Mouse (Mus musculus) embryonic facial prominence, embryonic 15.5 days (tissue): ENCODE results near the gene Git1. TPM values are rescaled to one million over a fixed set of nuclear protein-coding genes. Genes with fewer than 3 reads are reported as not detected.

Source experiments
- ATAC-seq: fragments of 200-750 bp; cut with Nextera tagmentation; 2 replicates; pipeline ENCODE4 v1.8.0; 2017; ENCODE audit warnings: low read depth, moderate TSS enrichment; ENCODE audit not compliant: insufficient number of reproducible peaks, low FRiP score, low TSS enrichment
- H3K27ac ChIP-seq: fragments of 300-500 bp; sonication (generic); replicated peaks from 2 replicates; pipeline ENCODE4 v1.5.1; 2015; ENCODE audit warnings: mild to moderate bottlenecking, inconsistent platforms
- H3K27me3 ChIP-seq: fragments of 300-500 bp; sonication (generic); 2 replicates; pipeline ENCODE4 v1.6.1; 2015; ENCODE audit warnings: inconsistent platforms
- H3K36me3 ChIP-seq: fragments of 300-500 bp; sonication (generic); 2 replicates; pipeline ENCODE4 v1.6.1; 2015; ENCODE audit warnings: mild to moderate bottlenecking, inconsistent platforms
- H3K4me1 ChIP-seq: fragments of 300-500 bp; sonication (generic); 2 replicates; pipeline ENCODE4 v1.6.1; 2015; ENCODE audit warnings: inconsistent platforms
- H3K4me2 ChIP-seq: fragments of 300-500 bp; sonication (generic); replicated peaks from 2 replicates; pipeline ENCODE4 v1.6.1; 2015; ENCODE audit warnings: mild to moderate bottlenecking, inconsistent platforms
- H3K4me3 ChIP-seq: fragments of 300-500 bp; sonication (generic); replicated peaks from 2 replicates; pipeline ENCODE4 v1.5.1; 2015; ENCODE audit warnings: mild to moderate bottlenecking, inconsistent platforms
- H3K9ac ChIP-seq: fragments of 300-500 bp; sonication (generic); 2 replicates; pipeline ENCODE4 v1.6.1; 2015; ENCODE audit warnings: inconsistent platforms
- H3K9me3 ChIP-seq: fragments of 300-500 bp; sonication (generic); replicated peaks from 2 replicates; pipeline ENCODE4 v1.6.1; 2016; ENCODE audit warnings: inconsistent platforms
- WGBS: fragments of 180-500 bp; shearing (Covaris S2); methylation state at CpG from one replicate; pipeline ENCODE4 v1.1.7; 2015; 5-methylcytosine and 5-hydroxymethylcytosine counted together
- polyA plus RNA-seq: library from polyadenylated mRNA; unstranded; fragments of >200 nt; fragmentation: Nextera tagmentation; extraction: Ambion mirVana; gene quantifications from 2 replicates; pipeline ENCODE4 v1.2.1, GENCODE M21; 2015

Git1 gene
- polyA plus RNA-seq, result 11.7 and 12.5 TPM in 2 replicates

DNA sequence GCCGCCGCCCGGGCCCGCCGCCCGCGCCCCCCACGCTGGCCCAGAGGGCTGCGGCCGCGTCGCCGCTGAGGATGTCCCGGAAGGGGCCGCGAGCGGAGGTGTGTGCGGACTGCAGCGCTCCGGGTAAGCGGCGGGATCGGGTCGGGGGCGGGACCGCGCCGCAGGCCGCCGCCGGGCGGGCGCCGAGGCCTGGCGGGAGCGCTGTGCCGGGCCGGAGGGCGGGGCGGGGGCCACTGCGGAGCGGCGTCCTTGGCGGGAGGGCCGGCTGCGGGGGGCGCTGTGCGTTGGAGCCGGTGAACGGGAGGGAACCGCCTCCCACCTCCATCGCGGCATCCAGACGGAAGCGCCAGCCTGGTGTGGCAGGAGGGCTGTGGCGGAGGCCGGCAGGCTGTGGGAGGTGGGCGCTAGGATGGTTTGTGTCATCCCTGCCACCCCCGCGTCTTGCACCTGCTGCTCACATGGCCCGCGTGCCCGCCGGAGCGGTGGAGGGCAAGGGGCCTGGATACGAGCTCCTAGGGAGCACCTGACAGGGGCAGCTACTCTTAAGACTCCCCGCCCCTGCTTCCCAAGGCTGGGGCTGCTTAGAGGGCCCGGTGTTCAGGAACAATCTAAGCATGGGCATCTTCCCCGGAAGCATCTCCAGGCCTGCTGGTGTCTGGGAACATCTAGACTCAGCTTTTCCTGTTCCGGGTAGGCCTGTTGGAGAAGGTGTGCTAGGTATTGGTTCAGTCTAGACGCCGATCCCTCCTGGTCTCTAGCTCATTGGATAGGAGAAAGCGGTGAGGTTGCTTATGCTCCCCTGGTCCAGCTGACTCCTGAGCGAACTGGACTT is at the start of gene Git1:
Gene Git1 (plus strand): TSS at position 51 of the 832 bp plus-strand sequence.
- Histone ChIP-seq H3K36me3 (0 out of 2 replicates have a peak, but pooled peaks cover 2% of the 10 kb centered on the region), H3K27me3 (no peaks in the 10 kb centered on the region), H3K4me2 (peak within 1 kb of the TSS; percentile 94), H3K9ac (peak within 1 kb of the TSS; percentile 91), H3K27ac (peak within 1 kb of the TSS; percentile 94), H3K9me3 (no peaks in the 10 kb centered on the region), H3K4me1 (peaks cover 79% of the 10 kb centered on the region), H3K4me3 (peak within 1 kb of the TSS; percentile 91)
- ATAC-seq, result no peak
- WGBS, result under 1% methylated on average over 72 of the region's 74 CpGs

GRCm38 (mm10) chr11:77444939-77445338 is 48.4 kb upstream of the Git1 start:
- Histone ChIP-seq H3K4me1 (0 out of 2 replicates have a peak, but pooled peaks cover 9% of the 10 kb centered on the region), H3K36me3 (0 out of 2 replicates have a peak, but pooled peaks cover 13% of the 10 kb centered on the region), H3K27ac (no peak overlapping the region), H3K4me2 (no peak overlapping the region), H3K9ac (no peak overlapping the region), H3K9me3 (no peaks in the 10 kb centered on the region), H3K27me3 (no peaks in the 10 kb centered on the region), H3K4me3 (no peak overlapping the region)
- 73% methylated on average over 2 of the region's 2 CpGs for WGBS
- ATAC-seq, result no peak

DNA sequence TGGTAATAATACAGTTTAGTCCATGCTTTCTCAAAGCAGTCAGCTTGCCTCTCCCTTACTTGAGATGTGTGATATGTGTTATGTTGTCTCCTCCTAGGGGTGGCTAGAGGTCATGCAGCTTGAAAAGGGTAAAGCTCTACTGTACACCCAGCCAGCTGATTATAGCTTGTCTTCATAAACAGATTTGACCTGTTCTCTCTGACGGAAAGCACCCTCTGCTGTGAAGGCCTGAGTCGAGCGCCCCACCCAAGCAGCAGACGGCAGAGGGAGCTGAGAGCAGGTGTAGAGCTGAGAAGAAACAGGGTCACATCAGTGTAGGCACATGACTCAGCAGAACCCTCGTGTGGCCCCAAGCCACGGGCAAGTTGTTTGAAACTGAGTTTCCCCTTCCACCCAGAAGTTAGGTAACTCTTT is 46.7 kb upstream of the Git1 start:
- ATAC-seq, result peak; percentile 67; the same call in 1 of the 2 replicates
- 39% methylated on average over 6 of the region's 6 CpGs for WGBS
- H3K4me1 ChIP-seq, result 0 out of 2 replicates have a peak, but pooled peaks cover 9% of the 10 kb centered on the region

DNA sequence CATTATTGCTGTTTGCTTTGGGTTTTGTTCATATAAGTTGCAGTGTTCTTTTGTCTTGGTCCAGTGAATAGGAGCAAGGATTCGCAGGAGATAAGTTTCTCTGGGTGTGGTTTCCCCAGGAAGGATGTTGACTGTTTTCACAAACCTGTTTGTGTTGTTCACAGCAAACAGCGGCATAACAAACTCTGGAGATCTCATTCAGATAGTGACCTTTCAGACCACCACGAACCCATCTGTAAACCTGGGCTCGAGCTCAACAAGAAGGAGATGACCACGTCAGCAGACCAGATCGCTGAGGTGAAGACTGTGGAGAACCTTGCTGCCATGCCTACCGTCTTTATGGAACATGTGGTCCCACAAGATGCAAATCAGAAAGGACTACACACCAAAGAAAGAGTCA is 44.1 kb upstream of the Git1 start:
- Histone ChIP-seq H3K9ac (no peak overlapping the region), H3K27ac (no peak overlapping the region), H3K9me3 (no peaks in the 10 kb centered on the region), H3K4me3 (no peak overlapping the region), H3K36me3 (peaks cover 26% of the 10 kb centered on the region), H3K27me3 (no peaks in the 10 kb centered on the region), H3K4me1 (no peaks in the 10 kb centered on the region), H3K4me2 (no peak overlapping the region)
- no peak for ATAC-seq
- WGBS, result 92% methylated on average over 7 of the region's 7 CpGs

More for the DNA sequence above, 46.7 kb upstream of the Git1 start:
- H3K9me3 ChIP-seq, result no peaks in the 10 kb centered on the region
- no peak overlapping the region for H3K9ac ChIP-seq
- H3K36me3 ChIP-seq, result 0 out of 2 replicates have a peak, but pooled peaks cover 14% of the 10 kb centered on the region
- no peak overlapping the region for H3K27ac ChIP-seq
- no peak overlapping the region for H3K4me3 ChIP-seq
- H3K4me2 ChIP-seq, result no peak overlapping the region
- H3K27me3 ChIP-seq, result no peaks in the 10 kb centered on the region

GRCm38 (mm10) chr11:77451670-77452069 is 41.7 kb upstream of the Git1 start:
- Histone ChIP-seq H3K27me3 (no peaks in the 10 kb centered on the region), H3K27ac (no peak overlapping the region), H3K9ac (no peak overlapping the region), H3K4me2 (no peak overlapping the region), H3K9me3 (no peaks in the 10 kb centered on the region), H3K4me1 (no peaks in the 10 kb centered on the region), H3K36me3 (peaks cover 31% of the 10 kb centered on the region), H3K4me3 (no peak overlapping the region)
- 88% methylated on average over 2 of the region's 2 CpGs for WGBS
- no peak for ATAC-seq

- Histone ChIP-seq H3K4me2 (no peak overlapping the region), H3K9me3 (no peaks in the 10 kb centered on the region), H3K27me3 (no peaks in the 10 kb centered on the region), H3K4me3 (no peak overlapping the region), H3K9ac (no peak overlapping the region), H3K36me3 (peaks cover 28% of the 10 kb centered on the region), H3K4me1 (no peaks in the 10 kb centered on the region), H3K27ac (no peak overlapping the region)
- ATAC-seq, result no peak
- WGBS, result 90% methylated on average over 2 of the region's 2 CpGs
Measured at GRCm38 (mm10) chr11:77453388-77453787, 40.0 kb upstream of the Git1 start.

DNA sequence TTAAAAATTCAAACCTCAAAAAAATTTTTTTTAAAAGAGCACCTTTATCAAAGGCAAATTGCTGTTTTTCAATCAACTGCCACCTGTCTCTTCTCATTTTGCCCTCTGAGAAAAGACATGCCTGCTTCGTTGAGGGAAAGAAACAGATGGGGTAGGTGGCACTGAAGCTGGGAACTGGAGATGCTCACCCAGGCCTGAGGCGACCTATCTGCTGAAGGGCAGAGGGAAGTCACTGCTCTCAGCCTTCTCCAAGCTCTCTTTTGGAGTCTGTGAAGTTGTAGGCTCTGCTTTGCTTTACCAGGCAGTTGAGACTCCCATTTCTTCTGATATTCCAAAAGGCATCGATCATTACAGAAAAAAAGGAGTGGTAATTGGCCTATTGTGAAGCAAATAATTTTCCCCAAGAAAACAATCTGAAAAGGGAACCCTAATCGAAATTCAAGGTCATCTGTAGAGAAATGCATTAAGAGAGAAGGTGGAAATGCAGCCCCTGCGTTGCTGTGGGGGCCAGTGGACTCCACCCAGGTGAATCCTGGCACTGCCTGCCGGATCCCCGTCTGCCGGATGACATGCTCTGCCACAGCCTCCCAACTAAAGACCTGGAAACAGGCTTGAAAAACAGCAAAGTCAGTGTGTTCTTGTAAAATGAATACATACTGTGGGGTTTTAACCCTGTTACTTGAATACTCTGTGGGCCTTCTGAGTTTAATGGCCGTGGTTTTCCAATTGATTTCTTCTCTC is 37.4 kb upstream of the Git1 start:
- Histone ChIP-seq H3K9me3 (no peaks in the 10 kb centered on the region), H3K9ac (no peak overlapping the region), H3K4me3 (no peak overlapping the region), H3K4me2 (no peak overlapping the region), H3K27ac (no peak overlapping the region), H3K27me3 (0 out of 2 replicates have a peak, but pooled peaks cover 2% of the 10 kb centered on the region), H3K4me1 (no peaks in the 10 kb centered on the region), H3K36me3 (peaks cover 16% of the 10 kb centered on the region)
- no peak for ATAC-seq
- WGBS, result 78% methylated on average over 9 of the region's 9 CpGs

GRCm38 (mm10) chr11:77456866-77457265 is 36.5 kb upstream of the Git1 start:
- Histone ChIP-seq H3K4me2 (no peak overlapping the region), H3K36me3 (peaks cover 16% of the 10 kb centered on the region), H3K27ac (no peak overlapping the region), H3K9ac (no peak overlapping the region), H3K4me1 (peaks cover 2% of the 10 kb centered on the region; the same call in 1 of the 2 replicates), H3K4me3 (no peak overlapping the region), H3K27me3 (peaks cover 10% of the 10 kb centered on the region; the same call in 1 of the 2 replicates), H3K9me3 (no peaks in the 10 kb centered on the region)
- ATAC-seq, result no peak
- WGBS, result 66% methylated on average over 6 of the region's 6 CpGs

GRCm38 (mm10) chr11:77461856-77462255 is 31.5 kb upstream of the Git1 start:
- Histone ChIP-seq H3K36me3 (no peaks in the 10 kb centered on the region), H3K9me3 (no peaks in the 10 kb centered on the region), H3K9ac (0 out of 2 replicates have a peak overlapping the region, but pooled peaks have one; percentile 26), H3K27me3 (peaks cover 46% of the 10 kb centered on the region), H3K4me2 (peak overlapping the region; percentile 99), H3K4me3 (peak overlapping the region; percentile 55), H3K4me1 (peaks cover 19% of the 10 kb centered on the region), H3K27ac (no peak overlapping the region)
- 6% methylated on average over 6 of the region's 6 CpGs for WGBS
- no peak for ATAC-seq

GRCm38 (mm10) chr11:77462283-77463100 is 30.9 kb upstream of the Git1 start, which contains the start of gene Coro6:
Gene Coro6, plus strand, starts transcription at chr11:77462411.
- Histone ChIP-seq H3K4me3 (peak within 1 kb of the TSS; percentile 55), H3K9ac (peak within 1 kb of the TSS; percentile 26; the same call in 1 of the 2 replicates), H3K36me3 (no peaks in the 10 kb centered on the region), H3K27ac (no peak within 1 kb of the TSS), H3K4me2 (peak within 1 kb of the TSS; percentile 99), H3K9me3 (no peaks in the 10 kb centered on the region), H3K27me3 (peaks cover 52% of the 10 kb centered on the region), H3K4me1 (peaks cover 25% of the 10 kb centered on the region)
- 1% methylated on average over 72 of the region's 73 CpGs for WGBS
- ATAC-seq, result peak; percentile 64
